Mouse (Mus musculus): Measurements from ENCODE around the gene Gm20388.

The Gm20388 gene

DNA sequence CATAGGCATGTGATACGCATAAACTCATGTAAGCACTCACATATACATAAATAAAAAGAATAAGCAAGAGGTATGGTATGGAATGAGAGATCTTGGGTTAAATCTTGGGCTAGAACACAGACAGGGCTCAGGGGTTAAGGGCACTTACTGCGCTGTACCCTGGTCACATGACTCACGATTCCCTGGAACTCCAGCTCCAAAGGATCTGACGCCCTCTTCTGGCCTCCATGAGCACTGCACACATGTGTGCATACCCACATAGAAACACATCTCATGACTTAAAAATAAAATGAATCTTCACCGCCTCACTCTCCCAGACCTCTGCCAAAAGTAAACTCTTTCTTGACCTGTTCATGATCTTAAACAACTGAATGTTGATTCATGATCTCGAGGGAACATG is 1587.0 kb downstream of the Gm20388 start:
- no peak for DNase-seq (ENCODE audit: inconsistent ontology term)

DNA sequence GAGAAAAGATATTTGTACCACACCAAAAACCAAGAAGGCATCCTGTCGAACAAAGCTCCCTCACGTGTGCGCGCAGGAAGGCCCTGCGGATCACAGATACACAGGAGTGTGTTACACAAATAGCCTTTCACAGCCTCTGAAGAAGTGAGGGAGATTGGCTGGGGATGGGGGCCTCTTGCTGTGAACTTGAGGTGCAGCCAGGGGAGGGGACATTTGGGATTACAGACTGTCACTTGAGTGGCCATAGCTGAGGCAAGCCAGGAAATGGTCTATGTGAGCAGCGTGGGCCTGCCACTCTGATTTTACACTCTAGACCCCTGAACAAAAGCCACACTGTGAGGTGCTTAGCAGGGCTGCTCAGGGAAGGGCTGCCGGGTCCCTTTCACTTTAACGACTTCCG is 1601.1 kb downstream of the Gm20388 start:
- DNase-seq (ENCODE audit: inconsistent ontology term) = no peak

DNA sequence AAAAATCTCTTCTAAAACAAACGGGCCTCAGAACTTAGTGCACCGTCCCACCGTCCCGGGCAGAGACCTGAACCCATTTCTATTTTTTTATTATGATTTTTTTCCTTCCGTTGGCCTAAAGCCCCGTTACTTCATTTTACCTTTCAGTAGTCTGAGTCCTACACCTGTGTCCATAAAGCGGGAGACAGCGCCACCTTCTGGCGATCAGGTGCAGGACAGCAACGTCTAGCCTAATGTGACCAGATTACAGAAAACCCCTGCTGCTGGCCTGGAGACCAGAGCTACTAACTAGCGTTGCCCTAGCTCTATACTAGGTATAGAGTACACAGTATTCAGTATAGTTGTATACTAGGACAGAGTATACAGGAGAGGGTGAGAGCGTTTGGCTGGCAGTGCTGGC is 1602.8 kb downstream of the Gm20388 start:
- DNase-seq (ENCODE audit: inconsistent ontology term) = peak; percentile 70

DNA sequence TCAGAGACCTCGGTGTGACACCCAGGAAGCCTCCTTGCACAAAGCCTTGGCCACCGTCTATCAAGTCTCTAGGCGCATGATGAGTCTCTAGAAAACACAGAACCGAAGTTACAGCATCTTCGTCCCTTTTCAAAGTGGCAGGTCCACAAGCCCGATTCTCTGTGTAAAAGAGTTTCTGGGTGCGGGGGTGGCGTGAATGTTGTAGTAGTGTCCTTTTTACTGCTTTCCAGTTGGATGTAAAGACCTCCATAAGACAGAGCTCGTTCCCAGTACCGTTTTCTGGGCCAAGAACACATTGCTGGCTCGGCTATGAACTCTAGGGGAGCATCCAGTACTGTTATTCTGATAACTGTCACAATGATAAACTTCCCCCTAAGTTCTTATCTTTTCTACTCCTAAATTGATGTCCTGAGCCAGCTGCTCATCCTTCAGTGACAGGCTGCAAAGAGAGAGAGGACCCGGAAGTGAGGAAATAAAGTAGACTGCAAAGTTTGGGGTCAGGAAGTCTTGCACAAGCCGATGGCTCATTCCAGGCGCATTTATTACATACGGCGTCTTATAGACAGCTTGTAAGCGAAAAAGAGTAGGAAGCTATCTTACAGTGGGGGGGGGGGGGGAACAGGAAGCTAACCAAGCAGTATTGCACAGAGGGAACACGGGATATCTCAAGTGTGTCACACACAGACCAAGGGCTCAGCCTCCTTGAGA is 1614.6 kb downstream of the Gm20388 start:
- no peak for DNase-seq (ENCODE audit: inconsistent ontology term)

DNA sequence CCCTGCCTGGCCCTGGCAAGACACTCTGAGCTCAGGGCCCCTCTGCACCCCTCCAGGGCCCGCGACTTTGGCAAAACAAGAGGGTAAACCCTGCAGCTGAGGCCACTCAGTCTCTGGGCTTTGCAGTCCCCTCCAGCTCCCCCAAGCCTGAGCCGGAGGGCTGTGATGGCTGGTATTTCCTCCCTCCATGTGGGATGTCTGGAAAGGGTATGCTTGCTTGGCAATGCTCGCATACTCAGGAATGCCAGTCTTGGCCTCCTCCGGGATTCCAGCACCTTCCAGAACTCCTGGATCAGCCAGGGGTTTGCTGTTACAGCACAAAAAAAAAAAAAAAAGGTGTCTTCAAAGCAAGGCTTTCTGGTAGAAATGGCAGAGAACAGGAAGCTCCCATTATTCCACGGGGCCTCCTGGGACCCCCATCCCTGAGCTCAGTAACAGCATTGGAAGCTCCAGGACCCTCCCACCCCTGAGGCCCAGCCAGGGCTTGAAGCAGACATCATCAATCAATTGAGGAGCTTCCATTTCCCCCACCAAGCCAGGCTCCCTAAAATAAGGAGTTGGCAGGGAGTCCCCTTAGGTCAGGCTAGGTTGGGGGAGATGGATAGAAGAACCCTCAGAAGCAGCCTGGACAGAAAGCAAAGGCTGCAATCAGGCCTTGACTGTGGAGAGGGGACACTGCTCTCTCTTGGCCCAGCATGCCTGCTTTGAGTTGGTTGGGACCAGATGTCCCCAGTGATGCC is 1616.3 kb downstream of the Gm20388 start:
- DNase-seq (ENCODE audit: inconsistent ontology term) = peak; percentile 57

DNA sequence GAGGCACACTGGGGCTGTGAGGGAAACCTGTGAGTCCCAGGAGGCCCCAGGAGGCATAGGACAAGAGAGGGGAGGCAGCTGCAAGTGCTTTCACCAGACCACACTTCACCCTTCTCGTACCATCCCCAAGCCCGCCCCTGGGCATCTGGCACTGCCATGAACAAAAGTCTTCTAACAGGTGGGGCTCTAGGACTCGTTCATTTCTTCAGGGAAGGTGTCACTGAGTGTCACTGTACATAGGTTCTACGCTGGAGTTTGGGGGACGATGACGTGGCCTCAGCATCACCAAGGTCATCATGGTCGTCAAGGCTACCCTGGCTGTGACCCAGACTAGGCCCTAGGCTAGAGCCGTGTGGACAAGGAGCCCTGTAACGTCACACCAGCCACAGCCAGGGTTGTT is 1617.1 kb downstream of the Gm20388 start:
- no peak for DNase-seq (ENCODE audit: inconsistent ontology term)

DNA sequence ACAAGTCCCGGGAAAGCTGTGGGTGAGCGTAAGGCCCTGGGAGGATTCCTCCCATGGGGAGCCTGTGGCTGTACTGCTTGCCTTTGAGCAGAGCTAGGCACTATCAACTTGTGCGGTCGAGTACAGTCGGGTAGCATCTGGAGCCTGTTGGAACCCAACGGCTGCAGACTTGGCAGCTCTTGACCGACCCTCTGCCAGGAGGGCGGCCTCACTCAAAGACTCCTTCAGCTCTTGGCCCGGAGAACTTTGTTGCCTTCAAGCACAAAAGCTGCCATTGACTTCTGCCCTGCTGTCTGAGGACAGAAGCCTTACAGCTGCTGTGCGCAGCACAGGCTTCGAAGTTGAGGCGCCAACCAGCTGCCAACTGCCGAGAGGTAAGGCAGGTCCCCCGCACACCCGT is 1618.1 kb downstream of the Gm20388 start:
- no peak for DNase-seq (ENCODE audit: inconsistent ontology term)

DNA sequence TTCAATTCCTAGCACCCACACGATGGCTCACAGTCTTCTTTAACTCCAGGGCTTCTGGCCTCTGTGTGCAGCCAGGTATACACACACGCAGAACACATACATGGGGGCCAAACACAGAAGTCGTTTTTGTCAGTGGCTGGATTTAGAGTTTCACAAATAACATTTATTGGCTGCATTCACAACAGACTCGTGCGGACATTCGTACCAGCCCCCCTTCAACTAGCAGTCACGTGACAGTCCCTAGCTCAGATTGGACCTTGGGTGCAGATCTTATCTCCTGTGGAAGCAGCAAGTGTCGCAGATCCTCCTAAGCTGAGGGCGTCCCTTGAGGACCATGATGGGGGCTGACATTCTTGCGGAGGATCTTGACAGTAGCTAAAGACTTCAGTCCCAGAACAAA is 1620.0 kb downstream of the Gm20388 start:
- no peak for DNase-seq (ENCODE audit: inconsistent ontology term)

DNA sequence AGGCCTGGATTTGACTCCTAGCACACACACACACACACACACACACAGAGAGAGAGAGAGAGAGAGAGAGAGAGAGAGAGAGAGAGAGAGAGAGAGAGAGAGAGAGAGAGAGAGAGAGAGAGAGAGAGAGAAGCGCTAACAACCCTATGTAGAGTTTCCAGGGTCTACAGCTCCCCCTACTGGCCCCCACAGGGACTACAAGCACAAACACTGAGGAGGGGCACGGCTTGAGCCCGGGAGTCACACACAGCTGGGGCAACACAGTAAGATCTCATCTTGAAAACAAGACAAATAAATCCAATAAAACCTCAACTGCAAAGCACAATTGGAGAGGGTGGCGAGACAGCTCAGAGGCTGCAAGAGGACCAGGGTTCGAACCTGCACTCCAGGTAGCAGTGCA is 1621.7 kb downstream of the Gm20388 start:
- no peak for DNase-seq (ENCODE audit: inconsistent ontology term)

DNA sequence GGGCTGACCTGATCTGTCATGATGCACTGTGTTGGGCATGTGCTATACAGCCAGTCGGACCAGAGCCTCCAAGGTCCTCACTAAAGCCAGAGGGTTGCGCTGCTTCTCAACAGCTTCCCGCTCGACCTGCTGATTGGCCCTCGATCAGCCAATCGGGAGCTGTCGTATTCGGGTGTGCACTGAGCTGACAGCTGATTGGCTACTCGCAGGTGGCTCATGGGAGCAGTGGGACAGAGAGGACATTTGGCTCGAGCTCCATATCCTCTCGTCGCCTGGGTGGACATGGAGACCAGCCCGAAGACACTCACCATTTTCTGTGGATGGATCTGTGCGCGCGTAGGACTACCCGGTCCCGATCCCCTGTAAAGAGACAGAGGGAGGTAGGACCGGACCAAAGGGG is 1631.2 kb downstream of the Gm20388 start:
- no peak for DNase-seq (ENCODE audit: inconsistent ontology term)

DNA sequence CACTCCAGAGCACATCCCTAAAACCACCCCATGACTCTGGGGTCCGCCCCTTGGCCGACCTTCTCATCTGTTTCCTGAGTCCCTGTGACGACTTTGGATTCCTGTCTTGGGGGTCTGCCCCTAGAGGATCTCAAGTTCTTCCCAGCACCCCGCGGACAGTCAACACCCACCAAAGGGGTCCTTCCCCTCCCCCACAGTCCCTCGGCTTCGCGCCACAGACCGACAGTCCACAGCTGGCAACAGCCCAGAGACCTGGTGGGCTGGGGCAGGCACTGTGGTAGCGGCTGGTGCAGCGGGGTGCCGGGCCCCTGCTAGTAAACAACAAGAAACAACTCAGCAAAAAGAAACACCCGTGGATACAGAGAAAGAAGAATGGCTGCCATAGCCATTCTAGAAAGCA is 1632.3 kb downstream of the Gm20388 start:
- DNase-seq (ENCODE audit: inconsistent ontology term) = no peak

DNA sequence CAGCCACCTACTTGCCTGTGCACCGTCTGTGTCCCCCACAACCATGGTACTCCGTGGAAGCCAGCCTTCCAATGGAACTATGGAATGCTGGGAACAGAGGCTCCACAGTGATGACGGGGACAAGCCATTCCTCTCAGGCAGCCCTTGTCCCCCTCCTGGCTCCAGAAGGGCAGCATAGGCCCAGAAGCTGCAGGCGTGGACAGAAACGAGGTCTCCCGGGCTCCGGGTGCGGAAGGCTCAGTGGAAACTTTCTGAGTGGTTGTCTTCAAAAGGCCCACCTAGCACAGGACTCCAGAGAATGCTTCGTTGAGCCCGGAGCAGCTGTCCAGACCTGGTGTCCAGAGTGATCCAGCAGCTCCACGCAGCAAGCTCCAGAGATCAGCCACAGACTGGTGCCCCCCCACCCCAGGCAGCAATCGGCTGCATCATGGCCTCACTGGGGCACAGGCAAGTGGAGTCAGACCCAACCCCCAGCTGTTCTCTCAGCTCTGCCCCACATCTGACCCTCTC is 1633.7 kb downstream of the Gm20388 start, which contains the start of gene 1700018B08Rik:
1700018B08Rik (minus strand) TSS at position 45 of the 510 bp plus-strand sequence.
- no peak for DNase-seq (ENCODE audit: inconsistent ontology term)

DNA sequence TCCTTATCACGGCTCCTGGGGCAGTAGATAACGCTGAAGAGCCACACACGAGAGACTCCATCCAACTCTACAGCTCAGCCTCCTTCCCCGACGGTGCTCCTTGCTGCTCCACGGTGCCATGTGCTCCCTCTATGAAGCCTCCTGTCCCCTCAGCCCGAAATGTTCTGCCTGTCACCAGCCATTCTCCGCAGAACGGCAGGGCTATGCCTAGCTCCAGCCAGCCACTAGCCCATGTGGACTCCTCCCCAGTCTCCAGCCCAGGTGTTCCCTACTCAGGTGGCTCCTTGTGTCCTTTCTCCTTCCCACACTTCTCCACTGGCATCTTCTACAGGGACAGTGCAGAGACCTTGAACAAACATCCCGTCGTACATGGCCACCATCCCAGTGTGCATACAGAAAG is 1634.3 kb downstream of the Gm20388 start:
- no peak for DNase-seq (ENCODE audit: inconsistent ontology term)

DNA sequence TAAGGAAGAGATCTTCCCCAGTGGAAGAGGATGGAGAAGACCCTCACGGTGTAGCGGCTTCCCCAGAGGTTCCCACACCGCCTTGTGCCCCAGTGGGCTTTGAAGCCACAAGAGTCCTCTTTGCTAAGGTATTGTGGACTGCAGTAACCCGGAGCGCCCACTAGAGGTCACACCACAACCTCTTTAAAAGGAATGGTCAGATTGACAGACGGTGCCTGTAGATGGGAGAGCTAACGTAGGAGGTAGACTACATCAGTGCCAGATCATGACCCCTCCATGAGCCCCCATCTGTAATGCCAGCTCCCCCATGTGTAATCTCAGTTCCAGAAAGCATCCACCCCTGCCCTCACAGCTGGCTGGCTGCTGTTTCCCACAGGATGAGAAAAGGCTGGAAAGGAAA is 1636.5 kb downstream of the Gm20388 start:
- DNase-seq (ENCODE audit: inconsistent ontology term) = peak; percentile 76

DNA sequence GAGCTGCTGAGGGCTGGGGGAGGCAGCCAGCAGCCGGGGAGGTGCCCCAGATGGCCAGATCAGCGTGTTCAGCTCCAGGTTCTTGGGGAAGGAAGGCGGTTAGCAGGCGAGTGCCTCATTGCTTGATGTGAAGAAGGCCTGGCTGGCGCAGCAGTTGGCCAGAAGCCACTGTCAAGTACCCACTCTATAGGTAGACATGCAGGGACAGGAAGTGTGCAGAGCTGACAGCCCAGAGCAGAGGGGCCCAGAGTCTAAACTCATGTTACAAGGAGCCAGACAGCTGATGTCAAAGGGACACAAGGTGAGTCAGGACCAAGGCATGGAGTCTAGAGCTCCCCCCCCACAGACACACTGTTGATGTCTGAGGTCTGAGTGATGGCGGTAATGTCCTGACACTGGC is 1639.4 kb downstream of the Gm20388 start:
- no peak for DNase-seq (ENCODE audit: inconsistent ontology term)

DNA sequence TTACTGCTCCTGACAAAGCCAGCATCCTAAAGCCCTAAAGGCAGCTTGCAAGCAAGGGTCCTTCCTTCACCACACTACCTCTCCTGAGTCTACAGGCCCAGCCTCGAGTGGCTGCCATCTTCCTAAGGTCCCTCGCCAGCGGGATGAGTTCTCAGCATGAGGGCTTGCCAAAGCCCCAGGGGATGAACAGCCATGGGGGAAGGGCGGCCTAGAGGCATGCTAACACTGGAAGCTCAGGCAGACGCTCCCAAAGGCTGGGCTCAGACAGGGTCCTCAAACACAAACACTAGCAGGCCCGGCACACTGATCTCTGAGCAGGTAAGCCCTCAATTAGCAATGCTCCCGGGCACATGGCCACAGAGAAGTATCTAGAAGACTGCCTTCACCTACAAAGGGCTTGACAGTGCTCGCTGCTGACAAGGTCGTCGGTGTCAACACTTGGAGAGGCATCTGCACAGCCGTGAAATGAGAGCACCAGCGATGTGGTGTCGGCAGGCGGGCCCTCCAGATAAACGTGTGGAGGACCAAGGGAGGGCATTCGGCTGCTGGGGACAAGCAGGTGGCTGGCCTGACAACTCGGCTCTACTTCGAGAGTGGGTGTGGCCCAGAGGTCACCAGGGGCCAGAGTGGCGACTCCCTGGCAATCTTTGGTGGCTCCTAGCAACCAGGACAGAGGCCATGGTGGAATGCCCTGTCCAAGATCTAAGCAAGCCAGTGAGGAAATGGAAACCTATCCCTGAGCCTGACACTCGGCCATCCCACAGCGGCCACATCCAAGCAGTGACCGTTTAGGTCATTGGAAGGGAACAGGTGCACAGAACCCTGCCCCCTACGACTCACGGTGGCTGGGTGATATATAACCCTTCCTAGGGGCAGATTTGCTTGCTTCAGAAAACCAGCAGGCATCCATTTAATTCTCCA is 1640.7 kb downstream of the Gm20388 start:
- no peak for DNase-seq (ENCODE audit: inconsistent ontology term)

DNA sequence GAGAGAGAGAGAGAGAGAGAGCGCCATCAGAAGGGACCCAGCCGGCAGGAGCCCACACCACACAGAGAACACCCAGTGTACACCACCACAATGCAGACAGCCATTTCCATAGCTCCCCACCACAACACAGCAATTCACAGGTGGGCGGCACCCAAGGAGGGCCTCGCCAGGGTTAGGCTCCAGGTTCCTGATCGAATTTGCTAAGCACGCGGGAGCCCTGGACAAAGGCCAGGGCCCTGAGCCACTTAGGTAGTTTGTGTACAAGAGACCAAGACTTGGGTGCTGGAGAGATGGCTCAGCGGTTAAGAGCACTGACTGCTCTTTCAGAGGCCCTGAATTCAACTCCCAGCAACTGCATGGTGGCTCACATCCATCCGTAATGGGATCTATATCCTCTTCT is 1641.9 kb downstream of the Gm20388 start:
- DNase-seq (ENCODE audit: inconsistent ontology term) = no peak

DNA sequence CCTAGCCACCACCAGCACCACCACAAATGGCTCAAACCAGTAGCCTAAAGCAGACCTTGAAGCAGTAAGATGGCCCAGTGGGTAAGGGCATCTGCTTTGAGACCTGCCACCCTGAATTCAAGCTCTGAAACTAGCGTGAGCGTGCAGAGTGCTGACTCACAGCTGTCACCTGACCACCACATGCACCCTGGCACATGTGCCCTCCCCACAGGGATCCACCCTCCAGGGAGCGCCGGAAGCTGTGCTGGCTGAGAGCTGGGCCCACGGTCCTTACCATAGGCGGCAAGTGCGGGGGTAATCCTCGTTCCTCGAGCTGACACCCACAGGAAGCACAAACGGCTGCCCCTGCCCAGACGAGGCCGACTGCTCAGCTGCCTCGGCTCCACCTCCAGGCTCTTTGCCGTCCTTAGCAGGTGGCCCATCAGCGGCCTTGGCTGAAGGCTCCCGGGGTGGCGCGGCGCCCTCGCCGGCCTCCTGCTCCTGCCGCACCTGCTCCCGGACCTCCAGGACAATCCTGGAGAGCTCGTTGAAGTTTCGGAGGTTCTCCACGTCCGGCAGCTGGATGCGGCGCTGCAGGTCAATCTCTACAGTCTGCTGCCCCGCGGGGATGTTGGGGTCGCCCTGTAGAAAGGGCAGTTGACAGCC is 1643.3 kb downstream of the Gm20388 start:
- no peak for DNase-seq (ENCODE audit: inconsistent ontology term)

DNA sequence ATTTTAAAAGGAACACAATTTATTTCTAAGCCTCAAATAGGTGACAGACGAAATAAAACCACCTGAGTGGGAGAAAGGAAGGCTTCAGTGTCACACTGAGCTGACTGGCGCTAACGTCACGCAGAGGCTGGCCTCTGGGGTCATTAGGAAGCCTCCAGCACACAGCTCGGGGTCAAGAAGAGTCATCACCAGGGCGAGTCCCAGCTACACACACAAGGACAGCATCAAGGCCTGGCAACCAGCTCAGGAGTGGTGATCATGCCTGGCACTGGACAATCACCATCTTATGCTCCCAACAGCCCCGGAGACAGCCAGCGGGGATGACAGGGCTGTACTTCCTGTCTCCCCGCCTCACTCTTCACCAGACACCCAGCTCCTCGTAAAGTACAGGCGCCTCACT is 1647.1 kb downstream of the Gm20388 start:
- DNase-seq (ENCODE audit: inconsistent ontology term) = no peak

DNA sequence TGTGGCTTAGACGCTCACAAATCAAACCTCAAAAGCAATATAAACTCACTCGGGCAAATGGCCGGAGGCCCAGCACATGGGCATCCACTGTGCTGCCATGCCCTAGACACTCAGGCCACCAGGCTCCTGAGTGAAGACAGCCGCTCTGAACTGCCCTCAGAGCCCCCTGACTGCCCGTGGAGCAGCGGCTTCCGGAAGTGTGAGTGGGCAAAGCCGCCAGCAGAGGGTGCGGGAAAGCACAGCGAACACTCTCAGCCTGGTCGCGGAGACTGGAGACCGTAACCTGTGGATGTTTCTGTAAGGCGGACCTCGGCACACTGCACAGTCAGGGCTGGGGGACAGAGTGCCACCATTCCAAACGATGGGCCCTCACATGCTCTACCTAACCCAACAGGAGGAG is 1647.9 kb downstream of the Gm20388 start:
- no peak for DNase-seq (ENCODE audit: inconsistent ontology term)

DNA sequence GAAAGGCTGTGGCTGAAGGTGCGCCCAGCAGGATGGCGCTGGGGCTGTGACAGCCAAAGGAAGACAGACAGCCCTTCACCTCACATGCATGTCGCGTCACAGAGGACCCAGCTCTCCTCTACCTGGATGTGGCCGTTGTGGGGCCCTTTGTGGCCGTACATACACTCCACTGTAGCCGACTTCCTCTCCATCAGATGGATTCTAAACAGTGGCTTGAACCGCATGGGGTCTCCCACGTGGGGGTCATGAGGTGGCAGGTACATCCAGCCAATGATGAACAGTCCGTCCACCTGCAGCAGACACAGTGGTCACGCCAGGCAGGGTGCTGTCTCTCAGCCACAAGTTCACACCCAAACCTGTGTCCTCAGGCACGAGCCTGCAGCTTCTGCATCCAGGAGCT is 1649.2 kb downstream of the Gm20388 start:
- DNase-seq (ENCODE audit: inconsistent ontology term) = no peak

All from Muller cell, postnatal 12 days (primary cell).